Mouse (Mus musculus) heart, embryonic 10.5 days (tissue): ENCODE measurements around the gene Mthfd2. TPM values are rescaled to one million over a fixed set of nuclear protein-coding genes. Genes with fewer than 3 reads are reported as not detected.

ENCODE experiments used
- DNase-seq: peaks from one replicate; pipeline ENCODE4 v3.0.0-alpha.2; 2017; ENCODE audit warnings: low spot score
- H3K27ac ChIP-seq: fragments of 300-500 bp; sonication (generic); 2 replicates; pipeline ENCODE4 v1.5.1; 2016; ENCODE audit warnings: mild to moderate bottlenecking
- H3K27me3 ChIP-seq: fragments of 300-500 bp; sonication (generic); 2 replicates; pipeline ENCODE4 v1.6.1; 2016; ENCODE audit warnings: mild to moderate bottlenecking; ENCODE audit not compliant: poor library complexity, insufficient read depth, severe bottlenecking
- H3K36me3 ChIP-seq: fragments of 300-500 bp; sonication (generic); 2 replicates; pipeline ENCODE4 v1.6.1; 2016; ENCODE audit warnings: mild to moderate bottlenecking, moderate library complexity
- H3K4me1 ChIP-seq: fragments of 300-500 bp; sonication (generic); 2 replicates; pipeline ENCODE4 v1.6.1; 2016; ENCODE audit warnings: mild to moderate bottlenecking
- H3K4me3 ChIP-seq: fragments of 300-500 bp; sonication (generic); 2 replicates; pipeline ENCODE4 v1.5.1; 2016; ENCODE audit warnings: mild to moderate bottlenecking, moderate library complexity
- H3K9me3 ChIP-seq: fragments of 300-500 bp; sonication (generic); 2 replicates; pipeline ENCODE4 v1.6.1; 2016; ENCODE audit warnings: mild to moderate bottlenecking, moderate library complexity
- WGBS: fragments of 180-500 bp; shearing (Covaris S2); methylation state at CpG from one replicate; pipeline ENCODE4 v1.1.7; 2016; 5-methylcytosine and 5-hydroxymethylcytosine counted together
- polyA plus RNA-seq: library from polyadenylated mRNA; unstranded; fragments of >200 nt; fragmentation: Nextera tagmentation; extraction: Ambion mirVana; gene quantifications from 2 replicates; pipeline ENCODE4 v1.2.1, GENCODE M21; 2016

The Mthfd2 gene
- polyA plus RNA-seq, 1 experiment from 2014 or later: 58.7 TPM

- Histone ChIP-seq H3K9me3 (no peaks in the 10 kb centered on the region), H3K27ac (no peak overlapping the region), H3K27me3 (peaks cover 10% of the 10 kb centered on the region), H3K4me3 (no peak overlapping the region), H3K4me1 (peaks cover 3% of the 10 kb centered on the region; the same call in 1 of the 2 replicates), H3K36me3 (no peaks in the 10 kb centered on the region)
- WGBS: 67% methylated on average over 8 of the region's 8 CpGs
- no peak for DNase-seq
Measured at GRCm38 (mm10) chr6:83280256-83280955, 45.3 kb downstream of the Mthfd2 start.

- no peak overlapping the region for H3K4me3 ChIP-seq
- H3K9me3 ChIP-seq: no peaks in the 10 kb centered on the region
- DNase-seq: no peak
- peaks cover 10% of the 10 kb centered on the region; the same call in 1 of the 2 replicates for H3K27me3 ChIP-seq
- no peaks in the 10 kb centered on the region for H3K36me3 ChIP-seq
- WGBS: 23% methylated on average over 2 of the region's 2 CpGs
- no peak overlapping the region for H3K27ac ChIP-seq
- peaks cover 3% of the 10 kb centered on the region; the same call in 1 of the 2 replicates for H3K4me1 ChIP-seq
Measured at GRCm38 (mm10) chr6:83278881-83279280, 46.8 kb downstream of the Mthfd2 start.

- 61% methylated on average over 13 of the region's 13 CpGs for WGBS
Measured at GRCm38 (mm10) chr6:83277151-83277550, 48.6 kb downstream of the Mthfd2 start.

GRCm38 (mm10) chr6:83273733-83274132 lies 52.0 kb downstream of the Mthfd2 start:
- no peak overlapping the region for H3K4me3 ChIP-seq
- no peaks in the 10 kb centered on the region for H3K4me1 ChIP-seq
- H3K36me3 ChIP-seq: no peaks in the 10 kb centered on the region
- 85% methylated on average over 11 of the region's 11 CpGs for WGBS
- no peak for DNase-seq
- peaks cover 10% of the 10 kb centered on the region; the same call in 1 of the 2 replicates for H3K27me3 ChIP-seq
- no peak overlapping the region for H3K27ac ChIP-seq
- H3K9me3 ChIP-seq: no peaks in the 10 kb centered on the region

More at GRCm38 (mm10) chr6:83277151-83277550, 48.6 kb downstream of the Mthfd2 start:
- Histone ChIP-seq H3K4me1 (peaks cover 3% of the 10 kb centered on the region; the same call in 1 of the 2 replicates), H3K9me3 (no peaks in the 10 kb centered on the region), H3K27me3 (peaks cover 10% of the 10 kb centered on the region; the same call in 1 of the 2 replicates), H3K27ac (no peak overlapping the region), H3K4me3 (no peak overlapping the region), H3K36me3 (no peaks in the 10 kb centered on the region)
- DNase-seq: no peak

GRCm38 (mm10) chr6:83268144-83269010 lies 57.3 kb downstream of the Mthfd2 start:
- WGBS: 2% methylated on average over 28 of the region's 28 CpGs
- DNase-seq: peak; percentile 93
- no peaks in the 10 kb centered on the region for H3K4me1 ChIP-seq
- peak overlapping the region; percentile 80 for H3K4me3 ChIP-seq
- H3K27me3 ChIP-seq: no peaks in the 10 kb centered on the region
- H3K27ac ChIP-seq: peak overlapping the region; percentile 90
- no peaks in the 10 kb centered on the region for H3K36me3 ChIP-seq
- H3K9me3 ChIP-seq: no peaks in the 10 kb centered on the region

- DNase-seq: no peak
- Histone ChIP-seq H3K9me3 (no peaks in the 10 kb centered on the region), H3K36me3 (no peaks in the 10 kb centered on the region), H3K4me3 (peak overlapping the region; percentile 80), H3K4me1 (no peaks in the 10 kb centered on the region), H3K27me3 (no peaks in the 10 kb centered on the region), H3K27ac (no peak overlapping the region)
- WGBS: 68% methylated on average over 4 of the region's 4 CpGs
Measured at GRCm38 (mm10) chr6:83267616-83268015, 58.1 kb downstream of the Mthfd2 start.

GRCm38 (mm10) chr6:83265653-83266052 lies 60.1 kb downstream of the Mthfd2 start:
- Histone ChIP-seq H3K27ac (no peak overlapping the region), H3K36me3 (no peaks in the 10 kb centered on the region), H3K27me3 (no peaks in the 10 kb centered on the region), H3K4me1 (no peaks in the 10 kb centered on the region), H3K9me3 (no peaks in the 10 kb centered on the region), H3K4me3 (no peak overlapping the region)
- WGBS: 76% methylated on average over 4 of the region's 4 CpGs
- no peak for DNase-seq

GRCm38 (mm10) chr6:83265253-83265652 lies 60.5 kb downstream of the Mthfd2 start:
- no peak for DNase-seq
- Histone ChIP-seq H3K27me3 (no peaks in the 10 kb centered on the region), H3K9me3 (no peaks in the 10 kb centered on the region), H3K4me1 (no peaks in the 10 kb centered on the region), H3K36me3 (no peaks in the 10 kb centered on the region), H3K4me3 (no peak overlapping the region), H3K27ac (no peak overlapping the region)

- Histone ChIP-seq H3K4me3 (no peak overlapping the region), H3K4me1 (no peaks in the 10 kb centered on the region), H3K9me3 (no peaks in the 10 kb centered on the region), H3K36me3 (no peaks in the 10 kb centered on the region), H3K27ac (no peak overlapping the region), H3K27me3 (no peaks in the 10 kb centered on the region)
- no peak for DNase-seq
- 90% methylated on average over 1 of the region's 1 CpGs for WGBS
Measured at GRCm38 (mm10) chr6:83264516-83264915, 61.2 kb downstream of the Mthfd2 start.

Other genes with a start within 250 kb of the Mthfd2 start
- gene Pcgf1, start 248.0 kb downstream of the Mthfd2 start, polyA plus RNA-seq: 16.7 and 24.4 TPM in 2 replicates
- gene Lbx2, start 239.5 kb downstream of the Mthfd2 start, polyA plus RNA-seq: 0.55 TPM in 1 of 2 replicates, not detected in the other
- 1.8 and 2.4 TPM in 2 replicates for gene Ccdc142, start 224.3 kb downstream of the Mthfd2 start, polyA plus RNA-seq
- 1.4 and 2.0 TPM in 2 replicates for gene Gm42688, start 224.3 kb downstream of the Mthfd2 start, polyA plus RNA-seq
- 157 and 167 TPM in 2 replicates for gene Mrpl53, start 216.9 kb downstream of the Mthfd2 start, polyA plus RNA-seq
- 24.5 and 42.5 TPM in 2 replicates for gene Mogs, start 210.4 kb downstream of the Mthfd2 start, polyA plus RNA-seq
- gene Wbp1, start 204.3 kb downstream of the Mthfd2 start, polyA plus RNA-seq: 101 and 113 TPM in 2 replicates
- gene Ino80b, start 200.5 kb downstream of the Mthfd2 start, polyA plus RNA-seq: 11.4 and 16.1 TPM in 2 replicates
- 18.4 and 24.4 TPM in 2 replicates for gene Rtkn, start 190.4 kb downstream of the Mthfd2 start, polyA plus RNA-seq
- 6.9 and 7.3 TPM in 2 replicates for gene Wdr54, start 169.5 kb downstream of the Mthfd2 start, polyA plus RNA-seq
- gene 1700003E16Rik, start 169.5 kb downstream of the Mthfd2 start, polyA plus RNA-seq: 0.23 and 0.50 TPM in 2 replicates
- 83.2 and 93.0 TPM in 2 replicates for gene Dctn1, start 160.0 kb downstream of the Mthfd2 start, polyA plus RNA-seq
- gene Slc4a5, start 106.1 kb downstream of the Mthfd2 start, polyA plus RNA-seq: 0.57 and 0.68 TPM in 2 replicates
- 42.8 and 50.7 TPM in 2 replicates for gene Mob1a, start 108 bp upstream of the Mthfd2 start, polyA plus RNA-seq
- 238 and 283 TPM in 2 replicates for gene Bola3, start 23.2 kb upstream of the Mthfd2 start, polyA plus RNA-seq
- gene Tet3, start 133.2 kb upstream of the Mthfd2 start, polyA plus RNA-seq: 29.8 and 31.3 TPM in 2 replicates
- 56.5 and 59.1 TPM in 2 replicates for gene Dguok, start 181.1 kb upstream of the Mthfd2 start, polyA plus RNA-seq
- 1.7 and 7.0 TPM in 2 replicates for gene Actg2, start 210.4 kb upstream of the Mthfd2 start, polyA plus RNA-seq
- 23.3 and 23.5 TPM in 2 replicates for gene Stambp, start 246.8 kb upstream of the Mthfd2 start, polyA plus RNA-seq